Mouse (Mus musculus): Measurements from ENCODE around the gene Zfp865. TPM values are rescaled to one million over a fixed set of nuclear protein-coding genes. Genes with fewer than 3 reads are reported as not detected.
"Not testable (repeated sequence)": the region's sequence is repeated elsewhere in the genome, so short reads cannot be mapped to it uniquely, and the experiment has no call there.

Zfp865 gene
- polyA plus RNA-seq, 1 experiment from 2014 or later: 7.3 TPM

GRCm38 (mm10) chr7:4993999-4994788 lies 26.0 kb upstream of the Zfp865 start:
- DNase-seq (ENCODE audit: low spot score) (no peak), ATAC-seq (replicated peaks; ENCODE audit: low FRiP score) (no peak)
- H3K9ac ChIP-seq (ENCODE audit: low read length): peak overlapping the region; percentile 8; the same call in 1 of the 2 replicates
- H3K27ac ChIP-seq (ENCODE audit: low read depth, low read length): no peak overlapping the region
- peaks cover 20% of the 10 kb centered on the region for H3K4me1 ChIP-seq (replicated peaks; ENCODE audit: control insufficient read depth, insufficient read depth, low read length)
- WGBS: 53% methylated on average over 58 of the region's 59 CpGs
- no peaks in the 10 kb centered on the region for H3K9me3 ChIP-seq (ENCODE audit: control insufficient read depth, low read length)
- H3K36me3 ChIP-seq (ENCODE audit: control insufficient read depth, insufficient read depth, low read length): peaks cover 2% of the 10 kb centered on the region; the same call in 1 of the 2 replicates
- peaks cover 15% of the 10 kb centered on the region for H3K27me3 ChIP-seq (ENCODE audit: control insufficient read depth, insufficient read depth, low read length)
- peak overlapping the region; percentile 0; the same call in 1 of the 2 replicates for H3K4me3 ChIP-seq (ENCODE audit: low read depth, low read length)
- peak overlapping the region; percentile 26; the same call in 1 of the 2 replicates for H3K4me2 ChIP-seq (ENCODE audit: low read depth, low read length, severe bottlenecking)

DNA sequence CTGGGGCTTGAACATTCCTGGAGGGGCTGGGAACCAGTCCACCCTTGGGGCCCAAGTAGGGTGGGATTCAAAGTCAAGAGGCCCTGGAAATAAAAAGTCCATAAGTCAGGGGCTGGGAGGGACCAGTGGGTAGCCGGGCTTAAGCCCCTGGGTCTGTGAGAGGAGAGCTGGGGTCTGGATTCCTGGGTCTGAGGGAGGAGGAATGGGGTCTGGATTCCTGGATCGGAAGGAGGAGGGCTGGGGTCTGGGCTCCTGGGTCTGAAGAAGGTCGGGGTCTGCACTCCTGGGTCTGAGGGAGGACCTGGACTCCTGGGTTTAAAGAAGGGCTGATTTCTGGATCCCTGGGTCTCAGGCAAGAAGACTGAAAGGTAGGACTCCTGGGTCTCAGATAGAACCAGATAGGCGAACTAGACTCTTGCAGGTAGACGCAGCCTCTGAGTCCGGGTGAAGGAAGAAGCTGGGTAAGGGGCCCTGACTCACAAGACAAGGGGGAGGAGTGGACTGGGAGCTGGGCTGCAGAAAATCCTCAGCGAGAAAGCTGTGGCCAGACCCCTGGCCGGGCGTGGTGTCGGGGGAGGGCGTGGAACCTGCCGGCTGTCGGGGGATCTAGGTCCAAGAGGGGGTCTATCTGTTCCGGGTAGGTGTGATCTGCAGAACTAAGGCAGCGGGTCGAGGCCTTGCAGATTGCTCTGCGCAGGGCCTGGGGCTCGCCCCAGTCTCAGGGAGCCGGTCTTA lies 24.7 kb upstream of the Zfp865 start:
- Histone ChIP-seq H3K4me3 (ENCODE audit: low read depth, low read length) (peak overlapping the region; percentile 70), H3K36me3 (ENCODE audit: control insufficient read depth, insufficient read depth, low read length) (peaks cover 2% of the 10 kb centered on the region; the same call in 1 of the 2 replicates), H3K4me2 (ENCODE audit: low read depth, low read length, severe bottlenecking) (peak overlapping the region; percentile 84), H3K9me3 (ENCODE audit: control insufficient read depth, low read length) (no peaks in the 10 kb centered on the region), H3K4me1 (replicated peaks; ENCODE audit: control insufficient read depth, insufficient read depth, low read length) (peaks cover 20% of the 10 kb centered on the region), H3K27ac (ENCODE audit: low read depth, low read length) (no peak overlapping the region), H3K9ac (ENCODE audit: low read length) (peak overlapping the region; percentile 89), H3K27me3 (ENCODE audit: control insufficient read depth, insufficient read depth, low read length) (peaks cover 15% of the 10 kb centered on the region)
- 6% methylated on average over 19 of the region's 19 CpGs for WGBS
- ATAC-seq (replicated peaks; ENCODE audit: low FRiP score): peak; percentile 6
- DNase-seq (ENCODE audit: low spot score): no peak

DNA sequence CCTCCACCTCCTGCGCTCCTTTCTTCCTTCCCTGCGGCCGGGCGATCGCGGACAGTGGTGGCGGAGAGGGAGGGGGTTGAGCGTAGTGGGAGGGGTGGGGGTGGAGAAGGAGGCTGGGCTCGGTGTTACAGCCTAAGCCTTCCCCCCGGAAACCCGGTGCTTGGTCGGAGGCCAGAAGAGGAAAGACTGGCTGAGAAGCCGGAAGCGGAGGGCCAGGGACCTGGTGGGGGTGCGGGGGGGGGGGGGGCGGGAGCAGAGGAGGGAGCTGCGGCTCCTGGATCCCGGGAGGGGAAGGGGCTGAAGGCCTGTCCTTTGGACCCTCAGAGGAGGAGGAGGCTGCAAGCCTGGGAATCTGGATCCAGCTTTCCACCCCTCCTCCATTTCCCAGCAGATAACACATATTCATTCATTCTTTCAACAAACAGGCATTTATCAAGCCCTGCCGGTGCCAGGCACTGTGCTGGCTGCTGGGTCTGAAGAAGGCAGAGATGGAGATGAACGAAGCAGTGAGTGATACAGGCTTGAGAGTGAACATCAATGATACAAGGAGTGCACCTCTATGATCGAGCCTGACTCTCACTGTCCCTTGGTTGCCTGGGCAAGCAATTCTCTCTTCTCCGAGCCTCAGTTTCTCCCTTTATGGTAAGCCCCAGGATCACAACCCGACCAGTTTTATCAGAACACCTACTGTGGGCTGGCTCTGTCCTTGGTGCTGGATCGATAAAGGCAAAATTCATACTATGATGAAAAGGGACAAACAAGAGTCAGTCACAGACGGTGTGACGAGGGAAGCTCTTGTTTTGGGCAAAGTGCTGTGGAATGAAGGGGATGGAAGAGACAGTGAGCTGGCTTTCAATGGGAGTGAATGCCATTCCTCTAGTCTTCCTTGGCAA lies 23.9 kb upstream of the Zfp865 start, which contains the start of gene Zfp579:
Gene Zfp579 (minus strand): TSS at position 156 of the 893 bp plus-strand sequence.
- Histone ChIP-seq H3K4me1 (replicated peaks; ENCODE audit: control insufficient read depth, insufficient read depth, low read length) (peaks cover 20% of the 10 kb centered on the region), H3K27ac (ENCODE audit: low read depth, low read length) (peak within 1 kb of the TSS; percentile 43; the same call in 1 of the 2 replicates), H3K4me2 (ENCODE audit: low read depth, low read length, severe bottlenecking) (peak within 1 kb of the TSS; percentile 84), H3K27me3 (ENCODE audit: control insufficient read depth, insufficient read depth, low read length) (peaks cover 15% of the 10 kb centered on the region), H3K9ac (ENCODE audit: low read length) (peak within 1 kb of the TSS; percentile 89), H3K36me3 (ENCODE audit: control insufficient read depth, insufficient read depth, low read length) (peaks cover 2% of the 10 kb centered on the region; the same call in 1 of the 2 replicates), H3K4me3 (ENCODE audit: low read depth, low read length) (peak within 1 kb of the TSS; percentile 70), H3K9me3 (ENCODE audit: control insufficient read depth, low read length) (no peaks in the 10 kb centered on the region)
- 5% methylated on average over 16 of the region's 26 CpGs for WGBS
- DNase-seq (ENCODE audit: low spot score): peak; percentile 96
- peak; percentile 90 for ATAC-seq (replicated peaks; ENCODE audit: low FRiP score)

DNA sequence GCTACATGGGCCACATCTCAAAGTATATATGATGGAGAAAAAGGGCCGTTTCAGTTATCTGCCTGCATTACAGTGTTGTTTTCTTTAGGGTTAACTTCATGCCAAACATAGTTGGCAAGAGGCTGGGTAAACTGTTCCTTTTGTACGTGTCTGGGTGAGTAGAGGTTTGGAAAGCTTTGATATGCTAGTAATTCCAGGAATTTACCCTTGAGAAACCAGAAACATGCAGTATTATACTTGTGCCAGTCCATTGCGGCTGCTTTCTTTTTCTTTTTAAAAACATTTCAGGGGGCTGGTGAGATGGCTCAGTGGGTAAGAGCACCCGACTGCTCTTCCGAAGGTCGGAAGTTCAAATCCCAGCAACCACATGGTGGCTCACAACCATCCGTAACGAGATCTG lies 23.2 kb upstream of the Zfp865 start:
- WGBS: 74% methylated on average over 6 of the region's 8 CpGs
- ATAC-seq (replicated peaks; ENCODE audit: low FRiP score): no peak
- Histone ChIP-seq H3K9ac (ENCODE audit: low read length) (peak overlapping the region; percentile 89), H3K36me3 (ENCODE audit: control insufficient read depth, insufficient read depth, low read length) (peaks cover 2% of the 10 kb centered on the region; the same call in 1 of the 2 replicates), H3K4me3 (ENCODE audit: low read depth, low read length) (peak overlapping the region; percentile 70; the same call in 1 of the 2 replicates), H3K4me1 (replicated peaks; ENCODE audit: control insufficient read depth, insufficient read depth, low read length) (peaks cover 20% of the 10 kb centered on the region), H3K27me3 (ENCODE audit: control insufficient read depth, insufficient read depth, low read length) (peaks cover 15% of the 10 kb centered on the region), H3K9me3 (ENCODE audit: control insufficient read depth, low read length) (no peaks in the 10 kb centered on the region), H3K27ac (ENCODE audit: low read depth, low read length) (no peak overlapping the region; the same call in 1 of the 2 replicates), H3K4me2 (ENCODE audit: low read depth, low read length, severe bottlenecking) (peak overlapping the region; percentile 84; the same call in 1 of the 2 replicates)
- DNase-seq (ENCODE audit: low spot score): no peak

GRCm38 (mm10) chr7:4999876-5000275 lies 20.3 kb upstream of the Zfp865 start:
- no peaks in the 10 kb centered on the region for H3K36me3 ChIP-seq (ENCODE audit: control insufficient read depth, insufficient read depth, low read length)
- no peak for DNase-seq (ENCODE audit: low spot score)
- ATAC-seq (replicated peaks; ENCODE audit: low FRiP score): no peak
- H3K4me2 ChIP-seq (ENCODE audit: low read depth, low read length, severe bottlenecking): no peak overlapping the region
- H3K27ac ChIP-seq (ENCODE audit: low read depth, low read length): no peak overlapping the region
- no peak overlapping the region for H3K9ac ChIP-seq (ENCODE audit: low read length)
- peaks cover 3% of the 10 kb centered on the region; the same call in 1 of the 2 replicates for H3K9me3 ChIP-seq (ENCODE audit: control insufficient read depth, low read length)
- no peak overlapping the region for H3K4me3 ChIP-seq (ENCODE audit: low read depth, low read length)
- 71% methylated on average over 2 of the region's 2 CpGs for WGBS
- H3K27me3 ChIP-seq (ENCODE audit: control insufficient read depth, insufficient read depth, low read length): no peaks in the 10 kb centered on the region
- peaks cover 10% of the 10 kb centered on the region for H3K4me1 ChIP-seq (replicated peaks; ENCODE audit: control insufficient read depth, insufficient read depth, low read length)

DNA sequence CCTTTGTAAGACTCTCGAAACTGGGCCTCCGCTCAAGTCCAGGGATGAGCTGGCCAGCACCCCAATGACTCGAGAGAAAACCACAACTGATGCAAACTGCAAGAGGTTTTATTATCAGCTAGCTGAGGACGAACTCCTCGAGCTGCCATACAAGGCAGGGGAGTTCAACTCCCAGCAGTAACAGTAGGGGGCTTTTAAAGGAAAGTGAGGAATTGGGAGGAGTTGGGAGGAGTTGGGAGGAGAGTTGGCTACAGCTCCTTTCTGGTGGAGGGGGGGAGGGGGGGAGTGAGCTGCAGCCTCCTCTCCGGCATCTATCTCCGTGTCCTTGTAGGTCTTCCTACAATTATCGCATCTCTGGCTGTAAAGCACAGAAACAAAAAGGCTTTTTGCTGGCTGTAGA lies 17.3 kb upstream of the Zfp865 start:
- not testable (repeated sequence) for H3K4me3 ChIP-seq (ENCODE audit: low read depth, low read length); H3K9ac ChIP-seq (ENCODE audit: low read length); H3K9me3 ChIP-seq (ENCODE audit: control insufficient read depth, low read length); H3K4me2 ChIP-seq (ENCODE audit: low read depth, low read length, severe bottlenecking); DNase-seq (ENCODE audit: low spot score); H3K27ac ChIP-seq (ENCODE audit: low read depth, low read length); H3K36me3 ChIP-seq (ENCODE audit: control insufficient read depth, insufficient read depth, low read length); ATAC-seq (replicated peaks; ENCODE audit: low FRiP score); H3K4me1 ChIP-seq (replicated peaks; ENCODE audit: control insufficient read depth, insufficient read depth, low read length); H3K27me3 ChIP-seq (ENCODE audit: control insufficient read depth, insufficient read depth, low read length)
- WGBS: 70% methylated on average over 8 of the region's 8 CpGs

- H3K4me1 ChIP-seq (replicated peaks; ENCODE audit: control insufficient read depth, insufficient read depth, low read length): peaks cover 2% of the 10 kb centered on the region; the same call in 1 of the 2 replicates
- no peak; the same call in 1 of the 2 replicates for ATAC-seq (replicated peaks; ENCODE audit: low FRiP score)
- no peaks in the 10 kb centered on the region for H3K9me3 ChIP-seq (ENCODE audit: control insufficient read depth, low read length)
- H3K4me3 ChIP-seq (ENCODE audit: low read depth, low read length): no peak overlapping the region
- 97% methylated on average over 26 of the region's 26 CpGs for WGBS
- DNase-seq (ENCODE audit: low spot score): no peak
- no peak overlapping the region for H3K9ac ChIP-seq (ENCODE audit: low read length)
- H3K27me3 ChIP-seq (ENCODE audit: control insufficient read depth, insufficient read depth, low read length): no peaks in the 10 kb centered on the region
- peaks cover 40% of the 10 kb centered on the region for H3K36me3 ChIP-seq (ENCODE audit: control insufficient read depth, insufficient read depth, low read length)
- H3K4me2 ChIP-seq (ENCODE audit: low read depth, low read length, severe bottlenecking): no peak overlapping the region
- no peak overlapping the region for H3K27ac ChIP-seq (ENCODE audit: low read depth, low read length)
Measured at GRCm38 (mm10) chr7:5008229-5008628, 11.9 kb upstream of the Zfp865 start.

Data from forebrain, embryonic 11.5 days (tissue).